Comparison of ENCODE assay signal across 8 mouse cellular contexts in the genomic region with DNA sequence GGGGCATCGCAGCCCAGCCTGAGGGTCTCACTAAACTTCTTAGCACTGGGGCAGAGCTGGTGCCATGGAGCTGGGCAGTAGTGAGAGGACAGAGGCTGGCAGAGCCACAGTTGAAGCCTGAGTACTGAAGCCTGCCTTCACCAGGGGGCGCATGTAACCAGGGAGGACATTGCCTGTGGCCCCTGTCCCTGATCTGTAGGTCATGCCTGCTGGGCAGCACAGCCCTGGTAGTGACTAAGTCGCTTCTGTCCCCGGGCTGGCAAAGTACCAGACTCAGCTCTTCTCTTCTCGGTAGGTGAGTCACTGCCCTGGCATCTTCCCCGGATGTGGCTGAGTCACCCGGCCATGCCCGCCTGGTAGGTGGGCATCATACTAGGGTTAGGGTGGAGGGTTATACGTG. TPM values are rescaled to one million over a fixed set of nuclear protein-coding genes. Genes with fewer than 3 reads are reported as not detected.
DNase-seq lines count a peak whose midpoint lies in the region; ATAC-seq and TF ChIP-seq lines count a peak whose summit lies in the region.

No protein-coding gene starts in this region.

- H3K36me3 ChIP-seq in testis, adult 2 months (ENCODE audit: control insufficient read depth, insufficient read depth, low read length), result no peaks in the 10 kb centered on the region
- no peaks in the 10 kb centered on the region for H3K36me3 ChIP-seq in intestine, postnatal 0 days (ENCODE audit: control insufficient read depth, insufficient read depth)
- H3K36me3 ChIP-seq in lung, embryonic 16.5 days (ENCODE audit: control insufficient read depth, insufficient read depth, low read length), result no peaks in the 10 kb centered on the region

- H3K27me3 ChIP-seq in testis, adult 2 months (ENCODE audit: control insufficient read depth, insufficient read depth, low read length), result no peaks in the 10 kb centered on the region
- no peaks in the 10 kb centered on the region for H3K27me3 ChIP-seq in intestine, postnatal 0 days (replicated peaks; ENCODE audit: control insufficient read depth, insufficient read depth, low read length)
- H3K27me3 ChIP-seq in lung, embryonic 16.5 days (ENCODE audit: control insufficient read depth, insufficient read depth, low read depth, low read length), result no peaks in the 10 kb centered on the region

- DNase-seq in testis, postnatal 14 days (ENCODE audit: low spot score), result no peak
- peak; percentile 75 to 80 for DNase-seq in adrenal gland, postnatal 4 days (ENCODE audit: low spot score in 2 of 2)
- DNase-seq in gastrocnemius, postnatal 14 days, result peak; percentile 85
- DNase-seq in skeletal muscle tissue, adult 2 months (ENCODE audit: low read depth, low spot score), result peak; percentile 83

- 0 out of 2 replicates have a peak overlapping the region, but pooled peaks have one; percentile 11 for H3K9ac ChIP-seq in intestine, postnatal 0 days (ENCODE audit: low read depth, low read length)
- 0 out of 2 replicates have a peak overlapping the region, but pooled peaks have one; percentile 34 for H3K9ac ChIP-seq in lung, embryonic 16.5 days (ENCODE audit: low read length)

- peaks cover 25% of the 10 kb centered on the region for H3K4me1 ChIP-seq in testis, adult 2 months (ENCODE audit: control insufficient read depth, insufficient read depth, low read length)
- H3K4me1 ChIP-seq in intestine, postnatal 0 days (replicated peaks; ENCODE audit: control insufficient read depth, insufficient read depth, low read length), result peaks cover 32% of the 10 kb centered on the region
- peaks cover 74% of the 10 kb centered on the region for H3K4me1 ChIP-seq in lung, embryonic 16.5 days (replicated peaks; ENCODE audit: control insufficient read depth, insufficient read depth, low read length)

- intact Hi-C loops in gastrocnemius, postnatal 14 days (cut with DNase I; ENCODE audit: low total_unique reads), result no loop called here

- H3K27ac ChIP-seq in testis, adult 2 months (ENCODE audit: control insufficient read depth, insufficient read depth, low read depth, low read length), result no peak overlapping the region
- no peak overlapping the region for H3K27ac ChIP-seq in intestine, postnatal 0 days (ENCODE audit: low read depth, low read length)
- peak overlapping the region; percentile 95 for H3K27ac ChIP-seq in lung, embryonic 16.5 days (ENCODE audit: low read length)

- WGBS in intestine, postnatal 0 days, result 41% methylated on average over 9 of the region's 9 CpGs
- 20% methylated on average over 9 of the region's 9 CpGs for WGBS in lung, embryonic 16.5 days

- H3K4me3 ChIP-seq in testis, adult 2 months (ENCODE audit: control insufficient read depth, low read depth, low read length), result no peak overlapping the region
- H3K4me3 ChIP-seq in intestine, postnatal 0 days (ENCODE audit: low read depth, low read length), result no peak overlapping the region
- no peak overlapping the region for H3K4me3 ChIP-seq in lung, embryonic 16.5 days (ENCODE audit: low read length)

- TF ChIP-seq POLR2A in testis, adult 2 months (IDR thresholded peaks at IDR 0.05; ENCODE audit: control insufficient read depth, low read depth, low read length), result no peak

- peak; percentile 44; the same call in 1 of the 2 replicates for TF ChIP-seq CTCF in testis, adult 2 months (IDR thresholded peaks at IDR 0.05; ENCODE audit: control insufficient read depth, insufficient read depth, insufficient replicate concordance, low read depth, low read length)
- TF ChIP-seq CTCF in intestine, postnatal 0 days (IDR thresholded peaks at IDR 0.05; ENCODE audit: low read depth), result peak; percentile 78

- H3K4me2 ChIP-seq in intestine, postnatal 0 days (replicated peaks; ENCODE audit: low read depth), result peak overlapping the region; percentile 21; the same call in 1 of the 2 replicates
- H3K4me2 ChIP-seq in lung, embryonic 16.5 days (ENCODE audit: low read depth, low read length), result peak overlapping the region; percentile 31; the same call in 1 of the 2 replicates

- no peak for ATAC-seq in intestine, postnatal 0 days
- ATAC-seq in lung, embryonic 16.5 days (ENCODE audit: low read depth), result no peak
- ATAC-seq in megakaryocyte-erythroid progenitor cell, adult 5-6 weeks (replicated peaks; ENCODE audit: low FRiP score, low TSS enrichment, poor library complexity, severe bottlenecking), result no peak

- H3K9me3 ChIP-seq in intestine, postnatal 0 days (ENCODE audit: control insufficient read depth), result no peaks in the 10 kb centered on the region
- H3K9me3 ChIP-seq in lung, embryonic 16.5 days (ENCODE audit: control insufficient read depth, low read length), result no peaks in the 10 kb centered on the region

RNA-seq across cellular contexts. Expression of a gene that starts 5.5 kb away (rescaled TPM):
- 18.7 and 20.1 TPM in 2 replicates for polyA plus RNA-seq in testis, adult 2 months (2012; rRNA removed)
- 10 to 100 TPM; 46.4 to 50.6 TPM for total RNA-seq in adrenal gland, postnatal 4 days (2021)
- 10 to 100 TPM; 13.7 to 19.7 TPM for total RNA-seq in gastrocnemius, postnatal 14 days (2021)
- 22.2 and 22.4 TPM in 2 replicates for polyA plus RNA-seq in intestine, postnatal 0 days (2015; fragmentation: Nextera tagmentation; extraction: Ambion mirVana)
- 35.4 and 37.2 TPM in 2 replicates for polyA plus RNA-seq in lung, embryonic 16.5 days (2015; fragmentation: Nextera tagmentation; extraction: Ambion mirVana)
- 7.8 and 15.9 TPM in 2 replicates for total RNA-seq in megakaryocyte-erythroid progenitor cell, adult 5-6 weeks (2014; fragmentation: Nextera tagmentation)
- total RNA-seq in megakaryocyte-erythroid progenitor cell, adult 5-6 weeks (2017), result 2.2 and 3.0 TPM in 2 replicates

RNA-seq across cellular contexts. Expression of a gene that starts 25.6 kb away (rescaled TPM):
- polyA plus RNA-seq in testis, adult 2 months (2012; rRNA removed), result 2.5 and 2.9 TPM in 2 replicates
- 1 to 10 TPM; 7.5 to 9.1 TPM for total RNA-seq in adrenal gland, postnatal 4 days (2021)
- total RNA-seq in gastrocnemius, postnatal 14 days (2021), result 1 to 10 TPM in 1 of 2 experiments, under 1 TPM in 1; 0.78 to 1.3 TPM
- 4.0 and 4.5 TPM in 2 replicates for polyA plus RNA-seq in intestine, postnatal 0 days (2015; fragmentation: Nextera tagmentation; extraction: Ambion mirVana)
- polyA plus RNA-seq in lung, embryonic 16.5 days (2015; fragmentation: Nextera tagmentation; extraction: Ambion mirVana), result 34.0 and 38.3 TPM in 2 replicates
- total RNA-seq in megakaryocyte-erythroid progenitor cell, adult 5-6 weeks (2014; fragmentation: Nextera tagmentation), result 85.0 and 101 TPM in 2 replicates
- 67.8 and 78.7 TPM in 2 replicates for total RNA-seq in megakaryocyte-erythroid progenitor cell, adult 5-6 weeks (2017)

RNA-seq across cellular contexts. Expression of a gene that starts 49.7 kb away (rescaled TPM):
- 13.6 and 23.8 TPM in 2 replicates for polyA plus RNA-seq in testis, adult 2 months (2012; rRNA removed)
- 1 to 10 TPM in 1 of 2 experiments, under 1 TPM in 1; 0.50 to 1.0 TPM for total RNA-seq in adrenal gland, postnatal 4 days (2021)
- not detected for total RNA-seq in gastrocnemius, postnatal 14 days (2021)
- 0.61 and 0.80 TPM in 2 replicates for polyA plus RNA-seq in intestine, postnatal 0 days (2015; fragmentation: Nextera tagmentation; extraction: Ambion mirVana)
- polyA plus RNA-seq in lung, embryonic 16.5 days (2015; fragmentation: Nextera tagmentation; extraction: Ambion mirVana), result 0.31 TPM in 1 of 2 replicates, not detected in the other
- not detected in 2 replicates for total RNA-seq in megakaryocyte-erythroid progenitor cell, adult 5-6 weeks (2014; fragmentation: Nextera tagmentation)
- total RNA-seq in megakaryocyte-erythroid progenitor cell, adult 5-6 weeks (2017), result not detected in 2 replicates

Comparison
In these comparisons a context has a peak if more than half of its experiments do, and no peak if none do; other contexts are left out.
1. RNA of a gene that starts 25.6 kb away (total RNA-seq): 67.8 to 101 TPM in megakaryocyte-erythroid progenitor cell, adult 5-6 weeks; 7.5 to 9.1 TPM in adrenal gland, postnatal 4 days and 0.78 to 1.3 TPM in gastrocnemius, postnatal 14 days; every median in the first group is over 4 times any median in the second.